Mouse (Mus musculus) hindbrain, embryonic 11.5 days (tissue): Measurements from ENCODE around the gene Crygc. TPM values are rescaled to one million over a fixed set of nuclear protein-coding genes. Genes with fewer than 3 reads are reported as not detected.

Experiments
- ATAC-seq: fragments of 200-750 bp; cut with Nextera tagmentation; 2 replicates; pipeline ENCODE4 v1.8.0; 2017; ENCODE audit warnings: mild to moderate bottlenecking, moderate TSS enrichment, moderate library complexity; ENCODE audit not compliant: low FRiP score
- DNase-seq: peaks from one replicate; pipeline ENCODE4 v3.0.0-alpha.2; 2015; ENCODE audit warnings: low spot score
- H3K27ac ChIP-seq: fragments of 300-500 bp; sonication (generic); 2 replicates; pipeline ENCODE4 v1.5.1; 2014; ENCODE audit warnings: mild to moderate bottlenecking, low read depth, low read length
- H3K27me3 ChIP-seq: fragments of 300-500 bp; sonication (generic); 2 replicates; pipeline ENCODE4 v1.6.1; 2014; ENCODE audit warnings: mild to moderate bottlenecking, low read length, moderate library complexity, mixed read lengths; ENCODE audit not compliant: control insufficient read depth, insufficient read depth
- H3K36me3 ChIP-seq: fragments of 300-500 bp; sonication (generic); 2 replicates; pipeline ENCODE4 v1.6.1; 2014; ENCODE audit warnings: mild to moderate bottlenecking, low read length, moderate library complexity, mixed read lengths; ENCODE audit not compliant: control insufficient read depth, insufficient read depth
- H3K4me1 ChIP-seq: fragments of 300-500 bp; sonication (generic); replicated peaks from 2 replicates; pipeline ENCODE4 v1.6.1; 2014; ENCODE audit warnings: low read length, mixed read lengths; ENCODE audit not compliant: control insufficient read depth, insufficient read depth
- H3K4me2 ChIP-seq: fragments of 300-500 bp; sonication (generic); replicated peaks from 2 replicates; pipeline ENCODE4 v1.6.1; 2014; ENCODE audit warnings: mild to moderate bottlenecking, low read depth, low read length
- H3K4me3 ChIP-seq: fragments of 300-500 bp; sonication (generic); 2 replicates; pipeline ENCODE4 v1.5.1; 2014; ENCODE audit warnings: low read depth, low read length
- H3K9ac ChIP-seq: fragments of 300-500 bp; sonication (generic); 2 replicates; pipeline ENCODE4 v1.6.1; 2014; ENCODE audit warnings: low read depth, low read length
- H3K9me3 ChIP-seq: fragments of 300-500 bp; sonication (generic); 2 replicates; pipeline ENCODE4 v1.6.1; 2016; ENCODE audit warnings: low read length; ENCODE audit not compliant: control insufficient read depth
- WGBS: fragments of 180-500 bp; shearing (Covaris S2); extraction: QIAGEN DNeasy Blood & Tissue Kit; methylation state at CpG from one replicate; pipeline ENCODE4 v1.1.7; 2014; 5-methylcytosine and 5-hydroxymethylcytosine counted together
- polyA plus RNA-seq: library from polyadenylated mRNA; unstranded; fragments of >200 nt; fragmentation: Nextera tagmentation; extraction: Ambion mirVana; gene quantifications from 2 replicates; pipeline ENCODE4 v1.2.1, GENCODE M21; 2014

Gene Crygc
- polyA plus RNA-seq, 1 experiment from 2014 or later: not detected

DNA sequence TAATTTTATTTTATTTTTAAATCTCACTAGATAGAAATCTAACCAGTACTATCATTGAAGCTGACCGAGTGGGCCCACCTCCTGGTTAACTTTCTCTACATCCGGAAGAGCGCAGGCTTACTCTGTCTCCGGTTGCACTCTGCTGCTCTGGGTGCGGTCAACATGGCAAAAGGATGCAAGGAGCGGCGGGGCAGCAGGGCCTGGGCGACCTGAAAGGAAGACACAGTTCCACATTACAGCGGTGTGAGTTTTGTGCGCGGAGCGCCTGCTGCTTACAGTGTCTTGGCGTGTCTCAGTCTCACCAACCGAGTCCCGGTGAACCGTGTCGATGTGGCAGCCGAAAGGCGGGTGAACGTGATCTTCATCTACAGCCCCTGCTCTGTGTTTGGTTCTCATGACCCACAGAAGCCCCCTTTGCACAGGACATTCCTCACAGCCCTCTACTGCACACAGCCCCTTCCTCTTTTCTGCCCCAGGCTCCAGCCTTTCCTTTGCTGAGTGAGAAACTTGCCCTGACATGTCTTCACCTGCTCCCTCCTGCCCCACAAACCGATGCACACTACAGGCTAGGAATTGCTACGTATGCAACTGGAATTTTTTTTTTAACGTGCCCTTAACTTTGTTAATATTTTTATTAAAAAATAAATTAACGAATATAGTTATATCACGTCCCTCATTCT is 36.4 kb upstream of the Crygc start:
- Histone ChIP-seq H3K9ac (no peak overlapping the region), H3K27me3 (no peaks in the 10 kb centered on the region), H3K4me3 (no peak overlapping the region), H3K4me2 (no peak overlapping the region), H3K4me1 (no peaks in the 10 kb centered on the region), H3K36me3 (no peaks in the 10 kb centered on the region), H3K9me3 (no peaks in the 10 kb centered on the region), H3K27ac (no peak overlapping the region)
- ATAC-seq: no peak
- WGBS: 72% methylated on average over 25 of the region's 25 CpGs
- no peak for DNase-seq

DNA sequence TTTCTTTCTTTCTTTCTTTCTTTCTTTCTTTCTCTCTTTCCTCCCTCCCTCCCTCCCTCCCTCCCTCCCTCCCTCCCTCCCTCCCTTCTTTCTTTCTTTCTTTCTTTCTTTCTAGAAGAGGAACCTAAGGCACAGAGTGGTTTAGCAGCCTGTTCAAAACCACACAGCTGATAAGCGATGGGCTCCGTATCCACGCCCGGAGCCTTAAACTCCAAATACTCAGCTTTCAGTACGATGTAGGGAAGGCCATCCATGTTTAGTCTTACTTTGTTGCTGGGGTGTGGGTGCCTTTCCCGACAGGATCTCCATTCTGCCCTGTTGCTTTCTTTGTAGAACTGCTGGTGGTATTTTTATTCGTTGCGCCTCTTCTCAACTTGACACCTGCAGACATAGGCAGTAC is 35.7 kb upstream of the Crygc start:
- Histone ChIP-seq H3K27ac (no peak overlapping the region), H3K27me3 (no peaks in the 10 kb centered on the region), H3K36me3 (no peaks in the 10 kb centered on the region), H3K4me3 (no peak overlapping the region), H3K9ac (no peak overlapping the region), H3K4me2 (no peak overlapping the region), H3K4me1 (no peaks in the 10 kb centered on the region), H3K9me3 (no peaks in the 10 kb centered on the region)
- no peak for DNase-seq
- ATAC-seq: no peak
- WGBS: 87% methylated on average over 8 of the region's 8 CpGs

DNA sequence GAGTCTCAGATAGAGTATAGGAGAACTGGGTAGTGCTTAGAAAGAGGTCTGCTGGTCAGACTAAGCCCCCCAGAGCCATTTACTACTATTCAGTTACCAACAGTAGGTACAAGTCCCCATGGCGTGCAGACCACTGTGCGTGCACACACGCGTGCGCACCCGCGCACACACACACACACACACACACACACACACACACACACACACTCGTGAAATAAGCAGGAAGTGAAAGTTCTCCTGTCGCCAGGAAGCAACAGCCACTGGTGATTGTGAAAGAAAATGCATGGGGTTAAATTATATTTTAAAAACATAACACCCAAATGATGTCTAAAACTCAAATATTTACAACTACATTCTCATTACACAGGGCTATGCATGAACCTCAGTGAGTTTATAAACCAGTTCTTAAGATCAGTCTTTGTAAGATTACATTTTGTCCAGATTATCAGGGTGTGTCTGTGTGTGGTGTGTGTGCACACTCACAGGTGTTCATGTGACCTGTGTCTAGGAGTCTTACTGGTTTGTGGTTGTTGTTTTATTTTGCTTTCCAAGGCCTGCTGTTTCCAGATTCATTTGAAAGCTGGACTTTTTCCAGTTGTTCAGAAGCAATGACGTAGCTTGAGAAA is 34.3 kb upstream of the Crygc start:
- no peak overlapping the region for H3K4me2 ChIP-seq
- no peaks in the 10 kb centered on the region for H3K9me3 ChIP-seq
- H3K27me3 ChIP-seq: no peaks in the 10 kb centered on the region
- 84% methylated on average over 10 of the region's 10 CpGs for WGBS
- ATAC-seq (no peak), DNase-seq (no peak)
- no peak overlapping the region for H3K9ac ChIP-seq
- H3K4me1 ChIP-seq: no peaks in the 10 kb centered on the region
- H3K27ac ChIP-seq: no peak overlapping the region
- no peak overlapping the region for H3K4me3 ChIP-seq
- no peaks in the 10 kb centered on the region for H3K36me3 ChIP-seq

DNA sequence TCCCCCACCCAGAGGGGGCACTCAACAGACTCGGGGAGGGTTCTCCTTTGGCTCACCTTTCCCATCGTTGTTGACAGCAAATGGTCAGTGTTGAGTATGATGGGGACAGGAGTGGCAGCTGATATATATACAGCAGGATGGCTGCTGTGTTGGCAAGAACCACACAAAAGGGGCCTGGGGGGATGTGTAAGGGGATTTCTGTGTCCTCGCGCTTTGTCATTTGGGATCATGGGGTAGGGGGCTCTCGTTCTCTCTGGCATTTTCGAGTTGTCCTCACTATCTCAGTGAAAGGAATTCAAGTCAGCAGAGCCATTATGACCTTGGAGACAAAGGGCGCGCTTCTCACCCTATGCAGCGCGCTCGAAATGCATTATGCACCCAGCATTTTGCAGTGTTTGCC is 29.8 kb upstream of the Crygc start, which contains the start of gene Cryga:
Gene Cryga (minus strand): TSS at position 101 of the 400 bp plus-strand sequence.
- no peaks in the 10 kb centered on the region for H3K9me3 ChIP-seq
- H3K4me1 ChIP-seq: no peaks in the 10 kb centered on the region
- no peak for ATAC-seq
- H3K36me3 ChIP-seq: no peaks in the 10 kb centered on the region
- H3K27me3 ChIP-seq: no peaks in the 10 kb centered on the region
- H3K4me3 ChIP-seq: no peak within 1 kb of the TSS
- DNase-seq: no peak
- 83% methylated on average over 11 of the region's 11 CpGs for WGBS
- H3K27ac ChIP-seq: no peak within 1 kb of the TSS
- H3K9ac ChIP-seq: no peak within 1 kb of the TSS
- no peak within 1 kb of the TSS for H3K4me2 ChIP-seq

GRCm38 (mm10) chr1:65096953-65097352 is 23.5 kb upstream of the Crygc start:
- 79% methylated on average over 3 of the region's 3 CpGs for WGBS
- Histone ChIP-seq H3K4me3 (no peak overlapping the region), H3K9ac (no peak overlapping the region), H3K9me3 (no peaks in the 10 kb centered on the region), H3K4me1 (no peaks in the 10 kb centered on the region), H3K27me3 (no peaks in the 10 kb centered on the region), H3K27ac (no peak overlapping the region), H3K4me2 (no peak overlapping the region), H3K36me3 (no peaks in the 10 kb centered on the region)
- ATAC-seq (no peak), DNase-seq (no peak)

DNA sequence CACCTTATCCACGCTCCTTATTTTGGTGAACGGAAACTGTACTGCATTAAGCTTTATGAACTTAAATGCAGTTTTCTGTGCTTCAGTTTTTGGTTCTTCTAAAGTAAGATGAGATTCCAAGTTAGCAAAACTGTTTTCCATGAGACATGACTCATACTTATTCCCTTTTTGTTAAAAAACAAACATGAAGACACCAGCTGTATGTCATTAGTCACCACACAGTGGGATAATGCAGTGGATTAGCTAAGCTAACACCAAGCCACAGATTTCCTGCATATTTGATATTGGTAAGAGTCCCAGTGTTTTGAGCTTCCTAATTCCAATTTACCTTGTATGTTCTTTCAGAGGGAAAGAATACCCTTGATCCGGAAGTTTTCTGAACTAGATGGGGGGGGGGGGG is 18.1 kb upstream of the Crygc start:
- no peak overlapping the region for H3K4me3 ChIP-seq
- no peaks in the 10 kb centered on the region for H3K36me3 ChIP-seq
- ATAC-seq (no peak), DNase-seq (no peak)
- H3K4me2 ChIP-seq: no peak overlapping the region
- no peaks in the 10 kb centered on the region for H3K9me3 ChIP-seq
- H3K27me3 ChIP-seq: no peaks in the 10 kb centered on the region
- no peak overlapping the region for H3K9ac ChIP-seq
- no peaks in the 10 kb centered on the region for H3K4me1 ChIP-seq
- H3K27ac ChIP-seq: no peak overlapping the region
- WGBS: 90% methylated on average over 3 of the region's 3 CpGs

GRCm38 (mm10) chr1:65090370-65090769 is 16.9 kb upstream of the Crygc start:
- no peak overlapping the region for H3K4me2 ChIP-seq
- no peaks in the 10 kb centered on the region for H3K36me3 ChIP-seq
- H3K9me3 ChIP-seq: no peaks in the 10 kb centered on the region
- H3K27ac ChIP-seq: no peak overlapping the region
- no peak overlapping the region for H3K9ac ChIP-seq
- H3K27me3 ChIP-seq: no peaks in the 10 kb centered on the region
- H3K4me1 ChIP-seq: no peaks in the 10 kb centered on the region
- 74% methylated on average over 2 of the region's 2 CpGs for WGBS
- DNase-seq: no peak
- ATAC-seq: no peak
- no peak overlapping the region for H3K4me3 ChIP-seq

DNA sequence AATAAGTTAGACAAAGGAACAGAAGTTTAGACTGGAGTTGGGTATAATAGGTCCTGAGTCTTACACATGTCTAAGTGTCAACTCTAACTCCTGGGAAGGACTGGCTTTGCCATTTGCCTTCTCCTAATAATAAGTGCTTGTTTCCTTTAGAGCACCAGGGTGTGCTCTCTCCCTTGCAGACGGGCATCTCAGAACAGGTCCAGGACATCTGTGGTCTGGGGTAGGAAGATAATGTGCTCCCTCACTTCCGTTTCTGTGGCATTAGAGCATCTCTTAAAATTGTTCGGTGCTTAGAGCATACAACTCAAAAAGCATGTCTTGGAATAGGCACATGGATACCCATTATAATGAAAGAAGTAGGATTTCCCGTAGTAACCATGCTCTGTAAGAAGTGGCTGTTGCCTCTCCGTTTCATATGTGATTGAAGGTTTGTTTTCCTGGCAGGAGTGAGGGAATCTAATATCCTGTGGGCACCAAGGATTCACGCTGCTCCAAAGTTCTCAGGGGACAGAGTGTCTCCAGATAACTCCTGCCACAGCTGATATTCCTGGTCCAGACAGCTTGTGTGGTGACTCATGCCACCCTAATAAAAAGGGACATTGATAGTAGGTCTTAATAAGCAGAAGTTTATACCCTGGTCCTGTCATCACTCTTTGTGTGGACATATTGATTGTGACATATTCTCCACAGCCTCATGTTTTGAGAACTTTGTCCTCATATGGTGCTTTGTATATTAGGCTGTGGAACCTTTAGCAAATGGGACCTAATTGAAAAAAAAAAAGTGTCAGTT is 15.3 kb upstream of the Crygc start:
- H3K9ac ChIP-seq: no peak overlapping the region
- H3K27ac ChIP-seq: no peak overlapping the region
- no peak for ATAC-seq
- H3K9me3 ChIP-seq: no peaks in the 10 kb centered on the region
- no peaks in the 10 kb centered on the region for H3K4me1 ChIP-seq
- no peaks in the 10 kb centered on the region for H3K36me3 ChIP-seq
- no peak overlapping the region for H3K4me3 ChIP-seq
- H3K4me2 ChIP-seq: no peak overlapping the region
- 84% methylated on average over 6 of the region's 6 CpGs for WGBS
- H3K27me3 ChIP-seq: no peaks in the 10 kb centered on the region
- DNase-seq: no peak
